Mouse (Mus musculus): ENCODE data around the gene Lrrc75a.

DNA sequence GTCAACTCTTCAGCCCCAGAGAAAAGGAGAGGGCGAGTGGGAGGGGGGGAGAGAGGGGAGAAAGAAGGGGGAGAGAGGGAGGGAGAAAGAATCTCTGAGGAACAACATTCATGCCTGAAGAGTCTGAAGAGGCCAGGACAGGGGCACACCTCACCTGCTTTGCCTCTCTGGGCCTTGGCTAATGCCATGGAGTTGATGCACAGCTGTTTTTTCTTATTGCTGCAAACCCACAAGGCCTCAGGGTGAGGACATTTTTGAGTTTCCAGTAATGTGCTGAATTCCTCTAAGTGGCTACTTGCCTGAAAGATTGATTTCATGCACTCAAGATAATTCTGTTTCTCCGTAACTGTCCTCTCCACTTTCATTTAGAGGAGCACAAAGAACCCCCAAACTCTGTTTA, 90.2 kb downstream of the Lrrc75a start:
- TF ChIP-seq CTCF (IDR thresholded peaks at IDR 0.05; ENCODE audit: extremely low read depth, insufficient read length, insufficient replicate concordance, low read depth, low read length) (no peak), POLR2A (IDR thresholded peaks at IDR 0.05; ENCODE audit: low read depth, low read length) (no peak)

All from small intestine, adult 2 months (tissue).